Mouse (Mus musculus) olfactory bulb, adult 2 months (tissue): ENCODE data around the gene Uri1.

Experiments
- CTCF ChIP-seq: fragments of 200-500 bp; IDR thresholded peaks from 2 replicates; pipeline ENCODE4 v1.5.1; 2012; ENCODE audit warnings: low read depth, mild to moderate bottlenecking, low read length, moderate library complexity; ENCODE audit not compliant: insufficient read depth
- POLR2A ChIP-seq: fragments of 200-500 bp; IDR thresholded peaks from 2 replicates; pipeline ENCODE4 v1.6.1; 2012; ENCODE audit warnings: mild to moderate bottlenecking, low read depth, low read length, moderate library complexity; ENCODE audit not compliant: insufficient read depth

- TF ChIP-seq CTCF (no peak), POLR2A (no peak)
Observed at GRCm38 (mm10) chr7:37921681-37922430, 101.5 kb downstream of the Uri1 start.
